Mouse (Mus musculus) T-helper 17 cell (primary cell): Measurements from ENCODE around the gene 1700001O22Rik.

Source experiments
- in situ Hi-C, 2 experiments: fragments of 300-600 bp; cut with MboI, MseI; formaldehyde crosslinking; loops; 1 replicate in 1 of 2; 2 replicates in 1 of 2; pipeline ENCODE4 v1.15.1; 2025; ENCODE audit warnings: high pct_unique_total_duplicates in 2 of 2

1700001O22Rik gene

GRCm38 (mm10) chr2:30803604-30804003, at the start of gene 1700001O22Rik:
Gene 1700001O22Rik, minus strand, starts transcription at chr2:30803661.
- in situ Hi-C loops = loop anchor here in 1 of 2 experiments (10.0 kb wide), 1 partner anchor 759 kb away; the partner anchor contains the start of gene Wdr34

- in situ Hi-C loops = no loop called here
Observed at GRCm38 (mm10) chr2:30852771-30853313, 49.4 kb upstream of the 1700001O22Rik start.

GRCm38 (mm10) chr2:30850581-30850980, 47.1 kb upstream of the 1700001O22Rik start:
- in situ Hi-C loops = no loop called here

- in situ Hi-C loops = no loop called here
Observed at GRCm38 (mm10) chr2:30848184-30848583, 44.7 kb upstream of the 1700001O22Rik start.

- in situ Hi-C loops = no loop called here
Observed at GRCm38 (mm10) chr2:30846723-30847122, 43.3 kb upstream of the 1700001O22Rik start.

GRCm38 (mm10) chr2:30846236-30846635, 42.8 kb upstream of the 1700001O22Rik start:
- in situ Hi-C loops = no loop called here

GRCm38 (mm10) chr2:30845152-30846070, 42.0 kb upstream of the 1700001O22Rik start:
- in situ Hi-C loops = no loop called here

GRCm38 (mm10) chr2:30842615-30843014, 39.2 kb upstream of the 1700001O22Rik start:
- in situ Hi-C loops = no loop called here

- in situ Hi-C loops = no loop called here
Observed at GRCm38 (mm10) chr2:30836238-30836990, 33.0 kb upstream of the 1700001O22Rik start.

GRCm38 (mm10) chr2:30834373-30835022, 31.0 kb upstream of the 1700001O22Rik start, which contains the start of gene Prrx2:
Gene Prrx2, plus strand, starts transcription at chr2:30834972.
- in situ Hi-C loops = no loop called here

GRCm38 (mm10) chr2:30833644-30834043, 30.2 kb upstream of the 1700001O22Rik start:
- in situ Hi-C loops = no loop called here

- in situ Hi-C loops = no loop called here
Observed at GRCm38 (mm10) chr2:30830283-30830795, 26.9 kb upstream of the 1700001O22Rik start, which contains the start of gene Asb6. Gene Asb6, minus strand, starts transcription at chr2:30830333.

GRCm38 (mm10) chr2:30829315-30829714, 25.9 kb upstream of the 1700001O22Rik start:
- in situ Hi-C loops = loop anchor here in 1 of 2 experiments (5.0 to 10.0 kb wide), 2 partner anchors 103 to 765 kb away; no protein-coding TSS in a partner anchor

GRCm38 (mm10) chr2:30827749-30828475, 24.5 kb upstream of the 1700001O22Rik start:
- in situ Hi-C loops = loop anchor here in 1 of 2 experiments (5.0 to 10.0 kb wide), 2 partner anchors 104 to 763 kb away; no protein-coding TSS in a partner anchor

- in situ Hi-C loops = loop anchor here in 1 of 2 experiments (5.0 to 10.0 kb wide), 2 partner anchors 105 to 762 kb away; no protein-coding TSS in a partner anchor
Observed at GRCm38 (mm10) chr2:30826825-30827748, 23.6 kb upstream of the 1700001O22Rik start.

- in situ Hi-C loops = loop anchor here in 1 of 2 experiments (10.0 kb wide), 1 partner anchor 759 kb away; no protein-coding TSS in a partner anchor
Observed at GRCm38 (mm10) chr2:30823385-30824153, 20.1 kb upstream of the 1700001O22Rik start.

- in situ Hi-C loops = loop anchor here in 1 of 2 experiments (10.0 kb wide), 1 partner anchor 758 kb away; no protein-coding TSS in a partner anchor
Observed at GRCm38 (mm10) chr2:30822460-30822859, 19.0 kb upstream of the 1700001O22Rik start.

- in situ Hi-C loops = loop anchor here in 1 of 2 experiments (10.0 kb wide), 1 partner anchor 756 kb away; no protein-coding TSS in a partner anchor
Observed at GRCm38 (mm10) chr2:30821073-30821472, 17.6 kb upstream of the 1700001O22Rik start.
